Mouse (Mus musculus) left cerebral cortex, postnatal 4 days (tissue): ENCODE results near the gene Hgfac. TPM values are rescaled to one million over a fixed set of nuclear protein-coding genes. Genes with fewer than 3 reads are reported as not detected.

Experiments
- DNase-seq: peaks from one replicate; pipeline ENCODE4 v3.0.0-alpha.2; 2022
- intact Hi-C: fragments of 180-260 bp; cut with DNase I; formaldehyde crosslinking; loops from one replicate; pipeline ENCODE4 v1.15.1; 2025
- total RNA-seq, 2 experiments: library from RNA; stranded (reverse); gene quantifications; 2 replicates each; pipeline ENCODE4 v1.2.3; 2021

Hgfac gene
- 1 to 10 TPM in 1 of 2 experiments, under 1 TPM in 1; 0.95 to 1.7 TPM for total RNA-seq

GRCm38 (mm10) chr5:35041268-35041829 is at the start of gene Hgfac:
TSS of gene Hgfac (plus strand) at chr5:35041509.
- no peak for DNase-seq
- intact Hi-C loops: loop anchor here (10.0 kb wide), 1 partner anchor 357 kb away; no protein-coding TSS in a partner anchor

GRCm38 (mm10) chr5:34998754-34999153 is 42.6 kb upstream of the Hgfac start:
- DNase-seq: no peak
- intact Hi-C loops: no loop called here

- intact Hi-C loops: no loop called here
- DNase-seq: no peak
Measured at GRCm38 (mm10) chr5:34999281-34999680, 42.0 kb upstream of the Hgfac start.

- no peak for DNase-seq
- intact Hi-C loops: no loop called here
Measured at GRCm38 (mm10) chr5:35000323-35000722, 41.0 kb upstream of the Hgfac start.

GRCm38 (mm10) chr5:35001144-35001543 is 40.2 kb upstream of the Hgfac start:
- no peak for DNase-seq

GRCm38 (mm10) chr5:35003611-35004162 is 37.6 kb upstream of the Hgfac start:
- no peak for DNase-seq
- intact Hi-C loops: no loop called here

More at GRCm38 (mm10) chr5:35001144-35001543, 40.2 kb upstream of the Hgfac start:
- intact Hi-C loops: no loop called here

GRCm38 (mm10) chr5:35004769-35005168 is 36.5 kb upstream of the Hgfac start:
- intact Hi-C loops: no loop called here
- DNase-seq: no peak

- intact Hi-C loops: no loop called here
- no peak for DNase-seq
Measured at GRCm38 (mm10) chr5:35005659-35006058, 35.6 kb upstream of the Hgfac start.

GRCm38 (mm10) chr5:35006599-35006998 is 34.7 kb upstream of the Hgfac start:
- intact Hi-C loops: no loop called here
- DNase-seq: no peak

GRCm38 (mm10) chr5:35009163-35009562 is 32.1 kb upstream of the Hgfac start:
- no peak for DNase-seq
- intact Hi-C loops: no loop called here

- intact Hi-C loops: no loop called here
- no peak for DNase-seq
Measured at GRCm38 (mm10) chr5:35010656-35011055, 30.7 kb upstream of the Hgfac start.

- DNase-seq: peak; percentile 69
- intact Hi-C loops: no loop called here
Measured at GRCm38 (mm10) chr5:35011156-35011923, 30.0 kb upstream of the Hgfac start.

- intact Hi-C loops: no loop called here
Measured at GRCm38 (mm10) chr5:35014036-35014435, 27.3 kb upstream of the Hgfac start.

GRCm38 (mm10) chr5:35019673-35020300 is 21.5 kb upstream of the Hgfac start:
- no peak for DNase-seq
- intact Hi-C loops: loop anchor here (5.0 kb wide), 2 partner anchors 32 to 107 kb away; no protein-coding TSS in a partner anchor

More at GRCm38 (mm10) chr5:35014036-35014435, 27.3 kb upstream of the Hgfac start:
- no peak for DNase-seq

GRCm38 (mm10) chr5:35020410-35021241 is 20.7 kb upstream of the Hgfac start:
- no peak for DNase-seq
- intact Hi-C loops: loop anchor here (5.0 kb wide), 2 partner anchors 33 to 108 kb away; no protein-coding TSS in a partner anchor

- intact Hi-C loops: loop anchor here (5.0 kb wide), 2 partner anchors 38 to 113 kb away; no protein-coding TSS in a partner anchor
- DNase-seq: peak; percentile 64
Measured at GRCm38 (mm10) chr5:35024975-35025374, 16.3 kb upstream of the Hgfac start.

- no peak for DNase-seq
Measured at GRCm38 (mm10) chr5:35029303-35029702, 12.0 kb upstream of the Hgfac start.

GRCm38 (mm10) chr5:35029755-35030154 is 11.6 kb upstream of the Hgfac start:
- DNase-seq: no peak
- intact Hi-C loops: no loop called here

More at GRCm38 (mm10) chr5:35029303-35029702, 12.0 kb upstream of the Hgfac start:
- intact Hi-C loops: no loop called here

GRCm38 (mm10) chr5:35033068-35033467 is 8.2 kb upstream of the Hgfac start:
- DNase-seq: peak; percentile 58
- intact Hi-C loops: no loop called here

- DNase-seq: no peak
- intact Hi-C loops: no loop called here
Measured at GRCm38 (mm10) chr5:35033619-35034018, 7.7 kb upstream of the Hgfac start.
